Mouse (Mus musculus): ENCODE data around the gene Ifi211. TPM values are rescaled to one million over a fixed set of nuclear protein-coding genes. Genes with fewer than 3 reads are reported as not detected.
"Not testable (repeated sequence)": the region's sequence is repeated elsewhere in the genome, so short reads cannot be mapped to it uniquely, and the experiment has no call there.

Gene Ifi211
- polyA plus RNA-seq, 3 experiments from 2014 or later: 1.1 to 7.2 (median 2.0) TPM

GRCm38 (mm10) chr1:173879225-173879987 lies 33.4 kb downstream of the Ifi211 start:
- ATAC-seq: peak; percentile 41

GRCm38 (mm10) chr1:173878264-173878663 lies 34.6 kb downstream of the Ifi211 start:
- ATAC-seq: peak; percentile 19

GRCm38 (mm10) chr1:173877125-173877524 lies 35.7 kb downstream of the Ifi211 start:
- ATAC-seq: not testable (repeated sequence)

- ATAC-seq: not testable (repeated sequence)
Measured at GRCm38 (mm10) chr1:173868586-173868985, 44.3 kb downstream of the Ifi211 start.

- no peak for ATAC-seq
Measured at GRCm38 (mm10) chr1:173866504-173866903, 46.3 kb downstream of the Ifi211 start.

GRCm38 (mm10) chr1:173853711-173854110 lies 59.1 kb downstream of the Ifi211 start:
- ATAC-seq: peak; percentile 67

GRCm38 (mm10) chr1:173852853-173853252 lies 60.0 kb downstream of the Ifi211 start:
- ATAC-seq: not testable (repeated sequence)

Other genes with a start within 250 kb of the Ifi211 start
- gene Ifi208, start 239.4 kb downstream of the Ifi211 start, polyA plus RNA-seq (2017; shearing (Covaris generic)): 10 to 100 TPM; 52.2 to 73.3 (median 72.7) TPM
- gene Ifi207, start 171.3 kb downstream of the Ifi211 start, polyA plus RNA-seq (2017; shearing (Covaris generic)): under 1 TPM in 2 of 3 experiments, not detected in 1; 0.16 to 0.50 TPM
- gene Ifi204, start 146.1 kb downstream of the Ifi211 start, polyA plus RNA-seq (2017; shearing (Covaris generic)): 1 to 10 TPM in 1 of 3 experiments, under 1 TPM in 2; 0.38 to 3.6 (median 0.42) TPM
- 100 to 1,000 TPM; 399 to 475 (median 464) TPM for gene Mndal, start 29.4 kb upstream of the Ifi211 start, polyA plus RNA-seq (2017; shearing (Covaris generic))
- gene Ifi203, start 29.6 kb upstream of the Ifi211 start, polyA plus RNA-seq (2017; shearing (Covaris generic)): 100 to 1,000 TPM; 241 to 353 (median 324) TPM
- gene Ifi202b, start 69.7 kb upstream of the Ifi211 start, polyA plus RNA-seq (2017; shearing (Covaris generic)): not detected
- gene Ifi205, start 118.8 kb upstream of the Ifi211 start, polyA plus RNA-seq (2017; shearing (Covaris generic)): under 1 TPM in 2 of 3 experiments, not detected in 1; 0.09 to 0.94 TPM
- not detected for gene Olfr433, start 127.7 kb upstream of the Ifi211 start, polyA plus RNA-seq (2017; shearing (Covaris generic))
- gene Olfr432, start 136.2 kb upstream of the Ifi211 start, polyA plus RNA-seq (2017; shearing (Covaris generic)): not detected
- not detected for gene Olfr430, start 153.6 kb upstream of the Ifi211 start, polyA plus RNA-seq (2017; shearing (Covaris generic))
- gene Olfr429, start 171.3 kb upstream of the Ifi211 start, polyA plus RNA-seq (2017; shearing (Covaris generic)): not detected
- gene Olfr427, start 183.8 kb upstream of the Ifi211 start, polyA plus RNA-seq (2017; shearing (Covaris generic)): not detected
- gene Olfr231, start 208.1 kb upstream of the Ifi211 start, polyA plus RNA-seq (2017; shearing (Covaris generic)): not detected
- not detected for gene Olfr424, start 218.5 kb upstream of the Ifi211 start, polyA plus RNA-seq (2017; shearing (Covaris generic))
- gene Olfr420, start 242.6 kb upstream of the Ifi211 start, polyA plus RNA-seq (2017; shearing (Covaris generic)): not detected

All from inflammation-experienced regulatory T-cells, adult 6 months (primary cell).